Mouse (Mus musculus) adrenal gland, adult 8-10 months (tissue): ENCODE data around the gene Ric1. TPM values are rescaled to one million over a fixed set of nuclear protein-coding genes. Genes with fewer than 3 reads are reported as not detected.
"Not testable (repeated sequence)": the region's sequence is repeated elsewhere in the genome, so short reads cannot be mapped to it uniquely, and the experiment has no call there.

Experiments used
- DNase-seq: peaks from one replicate; pipeline ENCODE4 v3.0.0; 2022
- total RNA-seq, 4 experiments: library from RNA; stranded (reverse); gene quantifications; 2 replicates each; pipeline ENCODE4 v1.2.4; 2022

Ric1 gene
- total RNA-seq, 4 experiments from 2014 or later: 27.0 to 31.7 (median 29.5) TPM

DNA sequence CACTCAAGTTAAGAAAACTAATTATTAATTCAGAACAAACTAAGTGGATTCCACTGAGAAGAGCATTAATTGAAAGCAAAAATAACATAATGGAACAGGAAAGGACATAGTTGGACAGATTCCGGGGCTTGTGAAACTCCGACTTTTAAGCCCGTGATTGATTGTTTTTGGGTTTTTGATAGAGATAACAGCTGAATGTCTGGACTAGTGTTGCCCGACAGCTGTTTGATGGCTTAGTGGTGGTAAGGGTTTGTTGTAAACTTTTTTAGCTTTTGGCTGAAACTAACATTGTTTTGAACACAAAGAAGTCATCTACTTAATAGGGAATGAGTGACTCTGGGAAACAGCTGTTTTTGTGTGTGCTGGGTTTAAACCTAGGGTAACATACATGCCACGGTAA is 11.9 kb downstream of the Ric1 start:
- DNase-seq: no peak

DNA sequence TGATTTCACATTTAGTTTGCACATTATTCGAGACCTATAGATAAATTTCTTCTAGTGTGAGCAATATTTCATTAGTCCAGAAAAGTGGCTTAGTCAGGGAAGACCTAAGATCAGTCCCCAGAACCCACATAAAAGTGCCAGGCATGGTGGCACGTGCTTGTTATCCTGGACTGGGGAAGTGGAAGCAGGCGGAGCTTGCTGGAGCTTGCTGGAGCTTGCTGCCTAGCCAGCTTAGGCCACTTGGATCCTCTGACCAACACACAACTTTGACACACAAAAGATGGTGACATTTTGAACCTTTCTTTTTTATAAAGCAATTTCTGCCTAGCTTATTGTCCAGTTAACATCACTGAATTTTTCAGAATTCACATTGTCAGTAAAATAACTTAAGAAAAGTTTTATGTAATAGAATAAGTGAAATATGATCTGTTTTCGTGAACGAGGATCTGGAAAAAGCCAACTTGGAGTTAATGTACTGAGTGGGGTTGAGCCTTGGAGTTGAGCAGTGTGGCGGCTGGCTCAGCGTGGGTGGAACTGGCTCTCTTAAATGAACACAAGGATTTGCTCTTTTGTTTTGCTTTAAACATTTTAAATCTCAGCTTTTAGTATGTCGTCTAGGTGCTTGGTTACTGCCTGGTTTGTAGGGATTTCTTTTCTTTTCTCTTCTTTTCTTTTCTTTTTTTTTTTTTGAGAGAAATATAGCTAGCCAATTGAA is 20.3 kb downstream of the Ric1 start:
- no peak for DNase-seq

DNA sequence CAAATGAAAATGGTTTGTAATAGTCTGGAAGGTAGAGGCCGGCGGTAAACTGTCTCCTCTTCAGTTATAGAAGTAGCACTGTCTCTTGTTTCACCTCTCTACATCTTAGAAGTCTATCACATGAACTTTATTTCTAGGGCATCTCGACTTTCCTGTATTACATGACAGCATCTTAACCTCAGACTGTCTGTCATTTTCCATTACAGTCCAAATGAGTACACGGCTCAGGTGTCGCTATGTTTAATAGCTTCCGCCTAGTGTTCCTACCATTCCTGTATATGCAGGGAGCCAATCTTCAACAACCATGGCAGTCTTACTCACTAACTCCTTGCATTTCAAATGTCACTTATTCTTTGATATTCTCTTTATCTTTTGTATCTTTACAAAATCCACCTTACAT is 21.9 kb downstream of the Ric1 start:
- DNase-seq: no peak

DNA sequence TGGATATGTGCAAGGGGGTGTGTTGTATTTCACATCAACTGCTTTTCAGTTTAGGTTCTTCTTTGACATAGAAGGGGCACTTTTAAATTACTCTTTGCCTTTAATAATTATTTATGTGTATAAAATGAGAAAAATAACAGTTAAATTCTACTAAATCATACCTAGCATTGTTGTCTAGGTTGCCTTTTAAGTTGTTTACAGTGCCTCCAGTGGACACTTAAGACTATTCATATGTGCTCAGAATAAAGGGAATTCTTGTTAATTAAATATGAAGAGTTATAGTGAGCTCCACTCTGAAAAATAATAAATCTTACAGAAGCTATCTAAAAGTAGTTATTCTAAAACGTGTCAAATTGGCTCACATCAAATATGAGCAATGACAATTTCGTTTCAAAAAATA is 28.5 kb downstream of the Ric1 start:
- DNase-seq: no peak

DNA sequence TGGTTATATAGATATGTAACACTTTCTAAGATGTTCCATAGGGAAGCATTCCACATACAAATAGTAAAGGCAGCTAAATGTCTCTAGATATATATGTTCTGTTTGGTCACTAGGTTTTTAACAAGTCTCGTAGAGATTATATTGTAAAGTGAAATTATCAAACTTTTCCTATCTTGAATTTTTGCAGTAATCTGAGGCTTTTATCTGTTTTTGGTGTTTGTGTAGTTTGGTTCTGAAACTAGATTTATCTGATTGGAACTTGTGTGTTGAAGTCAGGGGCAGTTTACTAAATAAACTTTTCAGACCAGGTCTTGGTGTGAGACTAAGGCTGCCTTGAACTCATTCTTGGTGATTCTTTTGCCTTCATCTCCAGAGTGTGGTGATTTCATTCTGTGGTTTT is 29.0 kb downstream of the Ric1 start:
- no peak for DNase-seq

DNA sequence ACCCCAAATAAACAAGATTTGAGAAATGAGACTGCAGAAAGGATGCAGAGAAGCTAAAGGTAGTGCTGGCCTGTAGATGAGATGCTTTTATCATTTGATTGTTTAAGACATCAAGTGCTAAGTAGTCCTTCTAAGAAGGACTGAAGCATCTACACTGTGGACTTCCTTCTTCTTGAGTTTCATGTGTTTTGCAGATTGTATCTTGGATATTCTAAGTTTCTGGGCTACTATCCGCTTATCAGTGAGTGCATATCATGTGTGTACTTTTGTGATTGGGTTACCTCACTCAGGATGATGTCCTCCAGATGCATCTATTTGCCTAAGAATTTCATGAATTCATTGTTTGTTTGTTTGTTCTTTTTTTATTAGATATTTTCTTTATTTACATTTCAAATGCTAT is 29.9 kb downstream of the Ric1 start:
- not testable (repeated sequence) for DNase-seq

DNA sequence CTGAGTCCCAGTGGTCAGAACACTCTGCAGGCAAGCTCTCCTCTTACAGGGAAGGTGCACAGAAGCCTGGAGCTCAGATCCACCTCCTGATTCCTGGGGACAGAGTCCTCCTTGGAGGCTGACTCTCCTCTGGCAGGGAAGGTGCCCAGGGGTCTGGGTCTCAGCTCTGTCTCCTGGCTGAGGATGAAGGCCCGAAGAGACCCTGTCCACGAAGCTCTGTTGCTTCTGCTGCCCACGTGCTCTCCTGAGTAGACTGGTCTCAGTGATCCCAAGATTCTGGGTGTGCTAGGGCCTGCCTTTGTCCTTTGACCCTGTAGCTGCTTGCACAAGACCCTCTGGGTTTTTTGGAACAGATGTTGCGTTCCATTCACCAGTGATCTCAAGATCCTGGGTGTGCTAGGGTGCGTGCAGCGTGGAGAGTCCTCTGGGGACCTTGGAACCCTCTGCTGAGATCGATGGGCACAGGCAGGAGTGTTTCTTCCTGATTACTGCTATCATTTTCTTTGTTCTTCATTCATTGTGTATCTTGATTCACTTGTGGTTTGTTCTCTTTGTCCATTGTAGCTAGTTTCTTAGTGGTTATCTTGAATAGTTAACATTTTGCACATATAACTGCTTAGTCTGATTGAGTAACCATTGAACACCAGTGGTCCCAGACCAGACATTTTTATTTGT is 35.2 kb downstream of the Ric1 start:
- not testable (repeated sequence) for DNase-seq

DNA sequence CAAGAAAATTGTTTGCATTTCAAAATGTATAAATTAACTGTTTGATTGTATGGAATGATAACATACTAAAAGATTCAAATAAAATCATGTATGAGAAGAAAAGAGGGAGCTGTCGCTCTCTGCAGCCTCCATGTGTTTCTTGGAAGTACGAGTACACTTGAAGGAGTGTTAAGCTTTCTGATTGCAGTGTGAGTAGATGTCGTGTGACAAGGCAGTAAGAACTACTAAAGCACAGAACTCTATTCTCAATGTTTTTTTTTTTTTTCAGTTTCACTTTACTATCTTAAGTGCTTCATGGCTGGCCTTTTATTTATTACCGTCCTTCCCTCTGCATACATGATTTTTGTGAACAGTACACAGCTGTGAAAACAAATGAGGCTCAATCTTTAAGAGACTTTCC is 40.1 kb downstream of the Ric1 start:
- no peak for DNase-seq

DNA sequence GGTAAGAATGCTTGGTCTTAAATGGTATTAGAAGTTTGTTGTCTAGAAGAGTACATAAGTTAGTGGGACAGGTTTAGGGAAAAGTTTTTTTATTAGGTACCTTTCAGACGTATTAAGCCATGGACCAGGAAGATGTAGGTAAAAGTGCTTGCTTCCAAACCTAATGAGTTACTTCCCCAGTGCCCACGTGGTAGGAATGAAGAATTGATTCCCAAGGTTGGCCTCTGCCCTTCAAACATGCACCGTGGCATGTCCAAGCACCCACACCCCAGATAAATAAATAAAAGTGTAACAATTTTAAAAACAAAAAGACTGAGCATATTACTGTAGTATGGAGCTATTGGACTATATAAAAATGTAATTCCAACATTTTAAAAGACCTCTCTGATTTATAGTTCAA is 40.5 kb downstream of the Ric1 start:
- no peak for DNase-seq

DNA sequence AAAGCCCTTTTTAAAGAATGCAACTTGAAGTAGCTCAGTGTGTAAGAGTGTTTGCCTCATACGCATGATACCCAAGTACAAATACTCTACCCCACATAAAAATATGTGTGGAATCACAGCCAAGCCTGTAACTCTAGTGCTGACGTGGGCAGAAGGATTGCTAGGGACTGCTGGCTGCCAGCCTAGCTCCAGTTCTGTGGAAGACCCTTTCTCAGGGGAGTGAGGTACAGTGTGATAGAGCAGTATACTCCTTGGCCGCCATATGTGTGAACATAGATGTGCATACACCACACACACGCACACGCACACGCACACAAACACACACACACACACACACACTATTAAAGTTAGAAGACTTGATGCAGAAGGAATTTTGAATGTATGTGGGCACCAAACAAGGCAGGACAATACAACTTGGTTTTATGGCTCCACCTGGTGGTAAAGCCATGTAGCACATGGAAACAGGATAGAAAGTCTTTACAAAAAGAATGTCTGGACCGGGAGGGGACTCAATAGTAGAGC is 41.2 kb downstream of the Ric1 start:
- DNase-seq: peak; percentile 16

DNA sequence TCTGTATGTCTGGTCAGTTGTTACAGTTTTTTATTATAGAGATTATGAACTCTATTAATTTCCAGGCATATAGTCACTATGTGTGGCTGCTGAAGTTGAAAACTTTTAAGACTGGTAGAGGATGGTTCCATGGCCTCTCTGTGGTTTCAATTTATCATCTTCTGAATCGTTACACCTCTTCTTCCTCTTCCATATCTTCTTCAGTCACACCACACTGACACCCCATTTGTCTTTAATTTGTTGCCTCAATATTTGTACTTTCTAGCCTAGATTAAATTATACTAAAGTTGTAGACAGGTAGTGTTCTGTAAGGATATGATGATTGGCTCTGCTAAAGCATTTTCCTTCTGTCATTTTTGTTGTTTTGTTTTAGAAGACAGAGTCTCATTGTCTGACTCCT is 44.4 kb downstream of the Ric1 start:
- DNase-seq: no peak

DNA sequence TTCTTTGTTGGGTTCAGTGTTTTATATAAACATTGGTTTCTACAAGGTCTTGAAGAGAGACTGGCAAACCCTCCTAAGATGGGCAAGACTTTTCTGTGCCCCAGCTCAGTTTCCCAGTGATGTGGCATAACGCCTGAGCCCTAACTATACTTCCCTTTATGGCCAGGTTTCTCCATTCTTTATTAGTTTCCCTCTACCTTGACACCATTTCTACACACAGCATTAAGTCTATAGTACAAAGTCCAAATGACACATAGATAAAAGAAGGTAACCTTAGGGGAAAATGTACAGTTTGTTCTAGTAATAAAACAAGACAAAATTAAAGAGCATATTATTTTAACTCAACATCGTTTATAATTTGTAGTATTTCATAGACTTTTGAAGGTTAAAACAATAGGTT is 60.4 kb downstream of the Ric1 start:
- DNase-seq: no peak

DNA sequence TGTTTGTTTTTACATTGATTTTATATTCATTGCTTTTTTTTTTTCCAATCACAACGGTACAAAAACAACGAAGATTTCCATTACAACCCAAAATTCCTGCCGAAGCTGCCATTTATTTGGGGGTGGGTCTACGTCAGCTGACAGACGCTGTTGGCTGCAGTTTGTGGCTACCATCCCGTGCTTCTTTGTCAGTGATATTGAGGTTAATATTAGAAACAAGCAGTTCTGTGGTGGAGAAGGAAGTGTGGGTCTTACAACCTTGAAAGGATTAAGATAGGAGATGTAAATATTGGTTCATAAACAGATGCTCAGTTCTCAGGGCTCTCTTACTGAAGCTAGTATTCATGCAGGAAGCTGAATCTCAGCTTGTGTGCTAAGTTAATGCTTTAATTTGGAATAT is 61.7 kb downstream of the Ric1 start:
- DNase-seq: no peak

DNA sequence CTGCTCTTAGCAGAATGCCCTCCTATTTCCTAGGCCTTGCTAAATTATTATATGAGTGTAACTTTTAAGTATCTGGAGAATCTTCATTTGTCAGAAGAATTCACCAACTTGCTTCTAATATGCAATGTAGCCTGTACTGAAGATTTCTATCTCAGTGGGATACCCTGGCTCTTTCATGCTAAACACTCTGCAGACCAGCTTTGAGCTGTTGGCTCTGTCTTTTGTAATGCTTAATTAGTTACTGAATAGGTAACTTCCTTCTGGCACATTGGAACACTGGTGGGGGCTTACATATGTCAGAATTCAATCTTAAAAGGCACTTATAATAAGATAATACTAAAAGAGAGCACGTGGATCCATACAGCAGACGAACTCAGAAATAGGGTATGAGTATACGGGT is 71.7 kb downstream of the Ric1 start:
- DNase-seq: not testable (repeated sequence)

DNA sequence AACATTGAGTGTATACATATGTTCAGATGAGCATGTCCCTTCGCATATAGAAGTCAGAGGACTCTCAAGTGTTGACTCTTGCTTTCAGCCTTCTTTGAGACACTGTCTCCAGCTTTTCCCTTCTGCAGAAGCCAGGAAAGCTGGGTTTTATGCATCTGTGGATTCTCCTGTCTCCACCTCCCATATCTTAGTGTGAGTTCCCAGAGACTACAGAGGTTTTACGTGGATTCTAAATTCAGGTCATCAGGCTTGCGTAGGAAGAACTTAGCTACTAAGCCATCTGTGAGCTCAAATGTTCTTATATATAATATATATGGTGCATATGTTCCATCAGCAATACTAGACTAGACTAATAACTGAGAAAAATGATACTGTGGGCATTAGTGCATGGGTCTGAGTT is 74.2 kb downstream of the Ric1 start:
- no peak for DNase-seq

DNA sequence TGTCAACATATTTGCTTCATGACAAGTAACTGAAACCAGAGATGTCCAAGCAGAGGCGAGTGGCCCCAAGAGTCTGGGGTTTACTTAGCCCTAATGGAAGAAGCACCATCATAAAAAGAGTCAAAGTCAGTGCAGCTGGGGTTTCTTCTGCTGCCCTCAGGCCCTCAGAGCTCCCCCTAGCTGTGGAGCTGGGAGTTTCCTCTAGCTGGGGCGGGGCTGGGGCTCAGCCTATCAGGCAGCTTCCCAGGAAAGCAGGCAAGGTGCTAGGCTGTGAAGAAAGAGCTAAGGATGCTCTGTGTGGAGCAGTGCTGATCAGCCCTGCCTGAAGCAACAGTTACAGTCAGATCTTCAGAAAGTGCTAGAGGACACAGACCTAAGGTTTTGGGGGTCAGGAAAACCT is 74.9 kb downstream of the Ric1 start:
- no peak for DNase-seq

DNA sequence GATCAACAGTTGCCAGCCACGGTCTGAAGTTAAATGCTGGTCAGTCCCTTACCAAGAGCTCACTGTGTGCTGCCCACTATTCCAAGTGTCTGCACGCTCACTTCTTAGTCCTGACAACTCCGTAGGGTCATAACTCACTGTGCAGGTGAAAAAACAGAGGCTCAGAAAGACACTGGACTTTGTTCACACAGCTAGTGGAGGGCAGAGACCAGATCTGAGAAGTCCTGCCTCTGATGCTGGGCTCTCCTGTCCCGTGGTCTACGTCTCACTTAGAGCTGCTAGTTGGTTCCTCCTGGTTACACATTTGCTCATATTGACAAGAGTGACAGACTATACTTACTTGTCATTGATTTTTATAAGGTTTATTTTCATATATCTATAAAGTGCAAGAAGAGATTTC is 76.9 kb downstream of the Ric1 start:
- no peak for DNase-seq

DNA sequence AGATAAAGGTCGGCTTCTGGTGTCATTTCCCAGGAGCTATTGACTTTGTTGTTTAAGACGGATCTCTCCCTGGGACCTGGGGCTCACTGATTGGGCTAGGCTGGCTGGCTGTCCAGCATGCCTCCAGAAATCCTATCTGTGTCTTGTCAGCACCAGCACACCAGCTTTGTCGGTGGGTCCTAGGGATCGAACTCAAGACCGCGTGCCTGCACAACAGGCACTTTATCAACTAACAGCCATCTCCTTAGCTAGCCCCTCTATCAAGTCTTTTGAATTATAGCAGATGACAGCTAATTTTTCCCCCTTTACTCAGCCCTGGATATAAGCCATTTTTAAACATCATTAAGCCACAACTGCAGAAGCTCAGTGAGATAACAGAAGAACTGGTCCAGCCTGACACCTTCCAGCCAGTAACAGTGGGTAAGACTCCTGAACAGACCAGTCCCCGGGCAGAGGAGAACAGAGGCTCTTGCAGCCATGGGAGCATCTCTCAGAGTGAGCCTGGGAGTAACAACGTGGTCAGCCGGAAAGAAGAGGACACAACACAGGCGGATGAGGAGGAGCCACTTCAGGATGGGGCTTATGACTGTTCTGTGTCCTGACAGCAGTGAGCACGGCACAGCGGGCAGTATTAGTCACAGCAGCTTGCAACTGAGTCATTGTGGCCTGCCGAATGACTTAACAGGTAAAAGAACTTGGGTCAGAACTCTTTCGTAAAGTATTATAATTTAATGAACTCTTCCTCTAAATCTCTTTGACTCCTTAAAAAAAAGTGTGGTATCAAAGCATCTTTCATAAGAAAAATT is 81.7 kb downstream of the Ric1 start:
- DNase-seq: no peak

DNA sequence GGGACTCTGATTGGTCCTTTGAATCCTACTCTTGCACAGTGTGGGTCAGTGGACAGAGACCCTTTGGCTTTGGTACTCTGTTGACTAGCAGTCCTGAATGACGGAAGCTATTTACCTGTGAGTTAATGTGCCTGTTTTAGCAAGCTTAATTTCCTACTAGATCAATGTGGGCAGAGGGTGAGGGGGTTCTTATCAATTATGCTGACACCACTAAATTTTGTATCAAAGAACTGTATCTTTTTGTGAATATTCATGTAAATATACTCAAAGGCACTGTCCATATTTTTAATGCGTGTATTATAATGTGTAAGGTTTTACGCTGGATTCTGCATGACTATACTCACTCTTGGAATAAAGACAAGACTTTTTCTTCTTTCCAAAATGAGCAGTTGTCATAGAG is 82.6 kb downstream of the Ric1 start:
- DNase-seq: no peak

DNA sequence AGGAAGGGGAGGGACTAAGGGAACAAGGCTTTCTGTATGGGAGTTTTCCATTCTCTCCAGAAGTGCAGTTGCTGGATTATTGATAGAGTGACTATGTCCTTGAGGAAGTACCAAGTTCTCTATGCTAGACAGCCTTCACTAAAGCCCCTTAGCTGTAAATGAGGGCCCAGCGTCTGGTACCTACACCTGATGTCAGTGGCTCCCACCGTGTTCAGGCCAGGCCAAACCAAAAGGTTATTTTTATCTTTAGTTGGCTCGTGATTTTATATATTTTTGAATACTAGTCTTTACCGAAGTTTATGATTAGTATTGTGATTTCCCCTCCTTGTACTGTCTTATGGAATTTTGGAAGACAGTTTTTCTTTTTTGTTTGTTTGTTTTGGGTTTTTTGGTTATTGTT is 85.4 kb downstream of the Ric1 start:
- DNase-seq: no peak

DNA sequence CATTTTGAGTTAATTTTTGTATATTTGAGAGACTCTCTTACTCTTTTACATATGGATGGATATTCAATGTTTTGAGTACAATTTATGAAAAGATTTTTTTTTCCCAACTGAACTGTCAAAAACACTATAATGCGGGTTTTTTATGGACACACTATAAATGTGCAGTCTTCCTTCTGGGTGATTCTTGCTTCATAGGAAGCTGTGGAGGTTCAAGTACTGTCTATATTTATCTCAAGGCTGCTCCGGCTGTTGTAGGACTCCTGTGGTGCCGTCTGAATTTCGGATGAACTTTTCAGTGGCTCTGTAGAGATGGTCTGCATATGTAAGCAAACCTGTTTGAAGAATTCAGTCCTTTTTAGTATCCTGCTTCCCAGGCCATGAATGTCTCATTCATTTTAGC is 86.1 kb downstream of the Ric1 start:
- DNase-seq: no peak

DNA sequence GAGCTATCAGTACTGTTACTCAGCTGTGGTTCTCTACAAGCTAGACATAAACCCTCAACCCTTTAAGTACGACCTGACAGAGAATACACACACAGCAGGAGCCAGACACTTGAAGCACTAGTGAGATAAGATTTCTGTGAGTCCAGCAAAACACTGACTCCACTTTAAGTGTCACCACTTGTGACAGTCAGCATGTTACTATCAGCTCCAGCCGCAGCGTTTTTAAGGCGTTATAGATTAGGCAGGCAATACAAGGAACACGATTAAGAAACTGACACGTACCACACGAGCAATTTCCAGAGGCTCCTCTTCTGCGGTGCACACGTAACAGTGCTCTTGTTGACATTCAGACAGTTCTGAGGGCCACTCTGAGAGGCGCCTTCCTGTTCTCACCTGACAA is 88.8 kb downstream of the Ric1 start:
- DNase-seq: no peak

DNA sequence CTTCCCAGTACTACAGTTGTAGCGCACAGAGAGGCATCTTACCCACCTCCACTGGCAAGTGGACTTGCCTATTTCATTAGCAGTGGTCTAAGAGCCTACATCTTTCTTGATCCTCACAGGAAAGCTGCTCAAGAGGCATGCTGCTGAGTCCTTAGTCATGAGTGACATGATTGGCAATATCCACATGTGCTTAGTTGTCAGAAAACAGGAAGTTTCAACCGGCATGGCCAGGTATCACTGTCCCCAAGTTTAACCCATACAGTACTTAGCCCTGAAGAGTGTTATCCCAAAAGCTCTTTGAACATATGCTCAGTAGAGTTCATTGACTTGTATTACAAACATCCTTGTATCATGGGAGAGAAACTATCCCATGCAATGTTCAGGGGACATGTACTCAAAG is 90.0 kb downstream of the Ric1 start:
- no peak for DNase-seq

DNA sequence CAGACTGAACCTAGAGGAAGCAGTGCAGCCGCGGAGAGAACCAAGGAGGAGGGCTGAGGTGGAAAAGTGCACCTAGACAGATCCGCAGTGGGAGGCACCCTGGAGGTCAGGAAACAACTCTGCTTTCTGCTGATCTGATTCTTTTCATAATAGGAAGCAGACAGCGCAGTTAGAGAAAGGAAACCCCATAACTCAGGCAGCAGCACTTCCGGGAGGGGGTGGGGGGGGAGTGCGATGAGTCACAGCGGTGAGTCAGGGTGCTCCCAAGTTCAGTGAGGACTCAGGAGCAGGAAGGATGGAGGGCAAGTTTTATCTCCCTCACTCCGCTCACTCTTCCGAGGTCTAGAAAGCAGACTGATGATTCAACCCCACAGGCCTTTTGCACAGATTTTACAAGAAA is 119.0 kb downstream of the Ric1 start:
- DNase-seq: peak; percentile 34
